Mouse (Mus musculus) ES-E14 (cell line): ENCODE measurements at regions not wholly inside any gene's neighbourhood (a gene's known extent, or its start where the extent isn't known, plus 50 kb on each side); places are given as distances from the start of the nearest gene placed in this dataset.

Source experiments
- DNase-seq: peaks from one replicate; pipeline ENCODE4 v3.0.0-alpha.2; 2013; ENCODE audit warnings: low read depth, low spot score
- H3K27ac ChIP-seq: 2 replicates; pipeline ENCODE4 v1.5.1; 2012; ENCODE audit warnings: low read depth, mild to moderate bottlenecking, low read length, moderate library complexity, mixed read lengths; ENCODE audit not compliant: poor library complexity, insufficient read depth, severe bottlenecking
- H3K36me3 ChIP-seq: 2 replicates; pipeline ENCODE4 v1.6.1; 2012; ENCODE audit warnings: mild to moderate bottlenecking, low read length, moderate library complexity, mixed read lengths; ENCODE audit not compliant: control insufficient read depth, poor library complexity, insufficient read depth, severe bottlenecking
- H3K4me1 ChIP-seq, 2 experiments: fragments of 150-350 bp in 1 of 2; sonication (generic) in 1 of 2; 2 replicates each; pipeline ENCODE4 v1.6.1; 2012; ENCODE audit warnings: low read length in 2 of 2, mild to moderate bottlenecking in 1 of 2, mixed read lengths in 1 of 2; ENCODE audit not compliant: control insufficient read depth in 2 of 2, insufficient read depth in 2 of 2, poor library complexity in 1 of 2
- H3K4me3 ChIP-seq, 2 experiments: fragments of 150-350 bp in 1 of 2; sonication (generic) in 1 of 2; 2 replicates each; pipeline ENCODE4 v1.5.1; 2012; ENCODE audit warnings: low read length in 2 of 2, low read depth in 1 of 2, mild to moderate bottlenecking in 1 of 2, mixed read lengths in 1 of 2; ENCODE audit not compliant: insufficient read depth in 1 of 2, poor library complexity in 1 of 2, severe bottlenecking in 1 of 2
- H3K9ac ChIP-seq: 2 replicates; pipeline ENCODE4 v1.6.1; 2012; ENCODE audit warnings: low read depth, mild to moderate bottlenecking, low read length, mixed read lengths; ENCODE audit not compliant: poor library complexity, insufficient read depth, severe bottlenecking
- H3K9me3 ChIP-seq: fragments of 150-350 bp; sonication (generic); 2 replicates; pipeline ENCODE4 v1.6.1; 2012; ENCODE audit warnings: low read depth, mild to moderate bottlenecking, low read length; ENCODE audit not compliant: control insufficient read depth, insufficient read depth
- CHD2 ChIP-seq: IDR thresholded peaks from 2 replicates; pipeline ENCODE4 v1.6.1; 2014; ENCODE audit warnings: mild to moderate bottlenecking, low read depth, low read length, inconsistent platforms
- HCFC1 ChIP-seq: IDR thresholded peaks from 2 replicates; pipeline ENCODE4 v1.6.1; 2012; ENCODE audit warnings: low read length, inconsistent platforms, borderline replicate concordance; ENCODE audit not compliant: insufficient read depth
- MAFK ChIP-seq: IDR thresholded peaks from 2 replicates; pipeline ENCODE4 v1.6.1; 2014; ENCODE audit warnings: mild to moderate bottlenecking, low read depth, low read length, inconsistent platforms; ENCODE audit not compliant: insufficient read depth
- ZC3H11A ChIP-seq: IDR thresholded peaks from 2 replicates; pipeline ENCODE4 v1.6.1; 2012; ENCODE audit warnings: low read depth, mild to moderate bottlenecking, inconsistent platforms, low read length, borderline replicate concordance
- ZNF384 ChIP-seq: IDR thresholded peaks from 2 replicates; pipeline ENCODE4 v1.6.1; 2012; ENCODE audit warnings: low read depth, low read length, inconsistent platforms
- in situ Hi-C, 2 experiments: fragments of 600-800 bp; cut with MboI; formaldehyde crosslinking; loops; one replicate each; pipeline ENCODE4 v1.15.1; 2025; ENCODE audit warnings: low sequenced_read_pairs in 2 of 2, inconsistent platforms in 1 of 2; ENCODE audit not compliant: unreplicated experiment in 2 of 2

- Histone ChIP-seq H3K9me3 (no peaks in the 10 kb centered on the region), H3K9ac (no peak overlapping the region), H3K4me1 (no peaks in the 10 kb centered on the region), H3K4me3 (no peak overlapping the region), H3K27ac (no peak overlapping the region), H3K36me3 (no peaks in the 10 kb centered on the region)
- DNase-seq, result no peak
- no peak for TF ChIP-seq ZC3H11A
- TF ChIP-seq ZNF384, result no peak
- no peak for TF ChIP-seq HCFC1
- in situ Hi-C loops, result no loop called here
Observed at GRCm38 (mm10) chr1:128658802-128659201, 66.7 kb upstream of the Cxcr4 start.

GRCm38 (mm10) chr1:128654099-128654862 is 62.2 kb upstream of the Cxcr4 start:
- Histone ChIP-seq H3K4me1 (no peaks in the 10 kb centered on the region), H3K9ac (no peak overlapping the region), H3K36me3 (no peaks in the 10 kb centered on the region), H3K4me3 (no peak overlapping the region), H3K27ac (no peak overlapping the region), H3K9me3 (no peaks in the 10 kb centered on the region)
- TF ChIP-seq MAFK (no peak), CHD2 (no peak), ZNF384 (no peak), ZC3H11A (no peak), HCFC1 (no peak)
- in situ Hi-C loops, result no loop called here
- DNase-seq, result peak; percentile 7

- TF ChIP-seq ZC3H11A, result no peak
- no peak for TF ChIP-seq CHD2
- H3K9ac ChIP-seq, result no peak overlapping the region
Observed at GRCm38 (mm10) chr1:128650596-128650995, 58.5 kb upstream of the Cxcr4 start.

GRCm38 (mm10) chr1:128649490-128650178 is 57.5 kb upstream of the Cxcr4 start:
- Histone ChIP-seq H3K9ac (no peak overlapping the region), H3K9me3 (no peaks in the 10 kb centered on the region), H3K4me3 (no peak overlapping the region), H3K36me3 (no peaks in the 10 kb centered on the region), H3K4me1 (no peaks in the 10 kb centered on the region), H3K27ac (no peak overlapping the region)
- in situ Hi-C loops, result no loop called here
- no peak for DNase-seq
- TF ChIP-seq ZNF384 (no peak), ZC3H11A (no peak), MAFK (no peak), CHD2 (no peak), HCFC1 (no peak)

More at GRCm38 (mm10) chr1:128650596-128650995, 58.5 kb upstream of the Cxcr4 start:
- no peaks in the 10 kb centered on the region for H3K9me3 ChIP-seq
- H3K27ac ChIP-seq, result no peak overlapping the region
- no peak for DNase-seq
- no peak overlapping the region for H3K4me3 ChIP-seq
- in situ Hi-C loops, result no loop called here
- H3K4me1 ChIP-seq, result no peaks in the 10 kb centered on the region
- H3K36me3 ChIP-seq, result no peaks in the 10 kb centered on the region
